In genomic region chr19:8996601-8997000, GRCm38 (mm10) we compare ENCODE assay signal across 15 mouse cellular contexts. TPM values are rescaled to one million over a fixed set of nuclear protein-coding genes. Genes with fewer than 3 reads are reported as not detected.
DNase-seq lines count a peak whose midpoint lies in the region; ATAC-seq and TF ChIP-seq lines count a peak whose summit lies in the region.
"Had no signal": no experiment of that assay in that cellular context is flagged by ENCODE, and none has a peak within 500 bp of the region (broad histone marks: within the 10 kb centered on the region; RNA-seq: fewer than 3 reads in every experiment).

No protein-coding gene starts in this region.

- peaks cover 18% of the 10 kb centered on the region; the same call in 1 of the 2 replicates for H3K36me3 ChIP-seq in lung, postnatal 0 days (ENCODE audit: insufficient read depth, low read length)
- H3K36me3 ChIP-seq in intestine, embryonic 16.5 days (ENCODE audit: control insufficient read depth, insufficient read depth, low read length), result 0 out of 2 replicates have a peak, but pooled peaks cover under 1% of the 10 kb centered on the region
- H3K36me3 ChIP-seq: liver, embryonic 13.5 days; midbrain, embryonic 13.5 days had no signal

- H3K9ac ChIP-seq in lung, postnatal 0 days (replicated peaks; ENCODE audit: low read depth), result no peak overlapping the region
- H3K9ac ChIP-seq in intestine, embryonic 16.5 days (ENCODE audit: low read depth, low read length), result no peak overlapping the region
- H3K9ac ChIP-seq: liver, embryonic 13.5 days; midbrain, embryonic 13.5 days had no signal

- H3K4me2 ChIP-seq in lung, postnatal 0 days (replicated peaks; ENCODE audit: low read depth, low read length), result no peak overlapping the region
- H3K4me2 ChIP-seq in intestine, embryonic 16.5 days (ENCODE audit: low read depth, low read length), result no peak overlapping the region
- H3K4me2 ChIP-seq: liver, embryonic 13.5 days; midbrain, embryonic 13.5 days had no signal

- peak; percentile 29 for TF ChIP-seq CTCF in lung, postnatal 0 days (IDR thresholded peaks at IDR 0.05)

- H3K9me3 ChIP-seq in lung, postnatal 0 days (ENCODE audit: low read length), result no peaks in the 10 kb centered on the region
- H3K9me3 ChIP-seq in intestine, embryonic 16.5 days (ENCODE audit: control insufficient read depth, low read length), result no peaks in the 10 kb centered on the region
- H3K9me3 ChIP-seq: liver, embryonic 13.5 days; midbrain, embryonic 13.5 days had no signal

- peaks cover 49% of the 10 kb centered on the region for H3K4me1 ChIP-seq in lung, postnatal 0 days (ENCODE audit: insufficient read depth, low read depth, low read length)
- peaks cover 68% of the 10 kb centered on the region for H3K4me1 ChIP-seq in intestine, embryonic 16.5 days (ENCODE audit: control insufficient read depth, insufficient read depth, low read length)

- DNase-seq in frontal cortex, adult 2 months (ENCODE audit: extremely low spot score in 1 of 2, low spot score in 1 of 2), result no peak
- DNase-seq in lung, postnatal 0 days (ENCODE audit: low spot score), result peak; percentile 20
- DNase-seq in lung, postnatal 36 days, result no peak
- DNase-seq in adrenal gland, adult 2 months, result no peak
- no peak for DNase-seq in left cerebral cortex, adult 9 months (ENCODE audit: low spot score in 2 of 2)
- DNase-seq: cerebellum, postnatal 14 days; heart, postnatal 4 days; layer of hippocampus, adult 9-11 months; liver, embryonic 13.5 days; right cerebral cortex, postnatal 4 days; thymus, postnatal 25 days had no signal

- peak overlapping the region; percentile 84 for H3K27ac ChIP-seq in lung, postnatal 0 days (ENCODE audit: low read length)
- peak overlapping the region; percentile 76; the same call in 1 of the 2 replicates for H3K27ac ChIP-seq in intestine, embryonic 16.5 days (ENCODE audit: low read length)
- H3K27ac ChIP-seq: liver, embryonic 13.5 days; midbrain, embryonic 13.5 days had no signal

- no peak for TF ChIP-seq EP300 in lung, postnatal 0 days (IDR thresholded peaks at IDR 0.05)

- WGBS in lung, postnatal 0 days, result 82% methylated on average over 6 of the region's 6 CpGs
- WGBS in intestine, embryonic 16.5 days, result 91% methylated on average over 6 of the region's 6 CpGs

- ATAC-seq in frontal cortex, adult (ENCODE audit: low TSS enrichment), result peak; percentile 36; the same call in 1 of the 2 replicates
- no peak for ATAC-seq in lung, postnatal 0 days
- ATAC-seq in intestine, embryonic 16.5 days, result no peak
- no peak for ATAC-seq in monocyte, adult 5-6 weeks (replicated peaks; ENCODE audit: insufficient number of reproducible peaks, low FRiP score, low TSS enrichment, poor library complexity, severe bottlenecking)
- ATAC-seq: midbrain, embryonic 13.5 days had no signal

- no peak overlapping the region for H3K4me3 ChIP-seq in lung, postnatal 0 days (ENCODE audit: low read depth, low read length)
- no peak overlapping the region for H3K4me3 ChIP-seq in intestine, embryonic 16.5 days (ENCODE audit: low read length)
- H3K4me3 ChIP-seq: liver, embryonic 13.5 days; midbrain, embryonic 13.5 days had no signal

- H3K27me3 ChIP-seq in lung, postnatal 0 days (replicated peaks; ENCODE audit: insufficient read depth, low read length), result no peaks in the 10 kb centered on the region
- no peaks in the 10 kb centered on the region for H3K27me3 ChIP-seq in intestine, embryonic 16.5 days (replicated peaks; ENCODE audit: control insufficient read depth, insufficient read depth, low read length)

RNA-seq across cellular contexts. Expression of gene Ahnak, which starts 7.5 kb away (rescaled TPM):
- 6.8 and 7.5 TPM in 2 replicates for polyA plus RNA-seq in frontal cortex, adult 2 months (2012; rRNA removed)
- polyA plus RNA-seq in lung, postnatal 0 days (2015; fragmentation: Nextera tagmentation; extraction: Ambion mirVana), result 151 and 163 TPM in 2 replicates
- polyA plus RNA-seq in intestine, embryonic 16.5 days (2015; fragmentation: Nextera tagmentation; extraction: Ambion mirVana), result 16.5 and 20.8 TPM in 2 replicates
- total RNA-seq in adrenal gland, adult 2 months (2021), result 100 to 1,000 TPM in 1 of 2 experiments, 10 to 100 TPM in 1; 91.1 to 152 TPM
- 5.4 and 7.4 TPM in 2 replicates for polyA plus RNA-seq in adrenal gland, adult 2 months (2012; rRNA removed)
- total RNA-seq in monocyte, adult 5-6 weeks (2017), result 408 to 1,020 TPM (median 414 TPM) in 3 replicates

RNA-seq across cellular contexts. Expression of gene Eef1g, which starts 29.8 kb away (rescaled TPM):
- 257 and 281 TPM in 2 replicates for polyA plus RNA-seq in frontal cortex, adult 2 months (2012; rRNA removed)
- 153 and 159 TPM in 2 replicates for polyA plus RNA-seq in lung, postnatal 0 days (2015; fragmentation: Nextera tagmentation; extraction: Ambion mirVana)
- polyA plus RNA-seq in intestine, embryonic 16.5 days (2015; fragmentation: Nextera tagmentation; extraction: Ambion mirVana), result 392 and 445 TPM in 2 replicates
- total RNA-seq in adrenal gland, adult 2 months (2021), result 100 to 1,000 TPM; 331 to 355 TPM
- polyA plus RNA-seq in adrenal gland, adult 2 months (2012; rRNA removed), result 63.8 and 90.8 TPM in 2 replicates
- total RNA-seq in monocyte, adult 5-6 weeks (2017), result 313 to 352 TPM (median 341 TPM) in 3 replicates

RNA-seq across cellular contexts. Expression of gene Tut1, which starts 43.0 kb away (rescaled TPM):
- polyA plus RNA-seq in frontal cortex, adult 2 months (2012; rRNA removed), result 19.6 and 20.5 TPM in 2 replicates
- 12.8 and 13.6 TPM in 2 replicates for polyA plus RNA-seq in lung, postnatal 0 days (2015; fragmentation: Nextera tagmentation; extraction: Ambion mirVana)
- polyA plus RNA-seq in intestine, embryonic 16.5 days (2015; fragmentation: Nextera tagmentation; extraction: Ambion mirVana), result 30.1 and 31.7 TPM in 2 replicates
- 10 to 100 TPM; 19.6 to 23.9 TPM for total RNA-seq in adrenal gland, adult 2 months (2021)
- polyA plus RNA-seq in adrenal gland, adult 2 months (2012; rRNA removed), result 16.3 and 22.4 TPM in 2 replicates
- total RNA-seq in monocyte, adult 5-6 weeks (2017), result 14.8 to 16.9 TPM (median 16.7 TPM) in 3 replicates

RNA-seq across cellular contexts. Expression of gene Mta2, which starts 54.9 kb away (rescaled TPM):
- 27.6 and 31.0 TPM in 2 replicates for polyA plus RNA-seq in frontal cortex, adult 2 months (2012; rRNA removed)
- 81.8 and 84.7 TPM in 2 replicates for polyA plus RNA-seq in lung, postnatal 0 days (2015; fragmentation: Nextera tagmentation; extraction: Ambion mirVana)
- 119 and 130 TPM in 2 replicates for polyA plus RNA-seq in intestine, embryonic 16.5 days (2015; fragmentation: Nextera tagmentation; extraction: Ambion mirVana)
- total RNA-seq in adrenal gland, adult 2 months (2021), result 10 to 100 TPM; 81.8 to 86.1 TPM
- polyA plus RNA-seq in adrenal gland, adult 2 months (2012; rRNA removed), result 15.9 and 20.6 TPM in 2 replicates
- 129 to 201 TPM (median 158 TPM) in 3 replicates for total RNA-seq in monocyte, adult 5-6 weeks (2017)
